Mouse (Mus musculus): ENCODE measurements around the gene Myo1e. TPM values are rescaled to one million over a fixed set of nuclear protein-coding genes. Genes with fewer than 3 reads are reported as not detected.

The Myo1e gene
- polyA plus RNA-seq, 1 experiment from 2014 or later: 17.0 TPM

GRCm38 (mm10) chr9:70387410-70388119 lies 180.4 kb downstream of the Myo1e start:
- no peak overlapping the region for H3K9ac ChIP-seq (ENCODE audit: low read depth, low read length)
- DNase-seq (ENCODE audit: low spot score): no peak

GRCm38 (mm10) chr9:70389548-70389947 lies 182.4 kb downstream of the Myo1e start:
- Histone ChIP-seq H3K27me3 (ENCODE audit: insufficient read depth, low read length) (no peaks in the 10 kb centered on the region), H3K36me3 (ENCODE audit: insufficient read depth, low read length) (peaks cover 14% of the 10 kb centered on the region), H3K27ac (no peak overlapping the region), H3K4me1 (replicated peaks; ENCODE audit: insufficient read depth, low read length) (no peaks in the 10 kb centered on the region), H3K4me3 (replicated peaks; ENCODE audit: low read depth, low read length) (no peak overlapping the region), H3K9me3 (replicated peaks; ENCODE audit: low read length) (no peaks in the 10 kb centered on the region), H3K4me2 (ENCODE audit: low read length) (no peak overlapping the region), H3K9ac (ENCODE audit: low read depth, low read length) (no peak overlapping the region)
- DNase-seq (ENCODE audit: low spot score): no peak
- 81% methylated on average over 3 of the region's 3 CpGs for WGBS
- ATAC-seq (replicated peaks; ENCODE audit: low FRiP score, low read depth): no peak
- no peak for TF ChIP-seq CTCF (IDR thresholded peaks at IDR 0.05; ENCODE audit: low read depth)

More at GRCm38 (mm10) chr9:70387410-70388119, 180.4 kb downstream of the Myo1e start:
- ATAC-seq (replicated peaks; ENCODE audit: low FRiP score, low read depth): no peak
- TF ChIP-seq CTCF (IDR thresholded peaks at IDR 0.05; ENCODE audit: low read depth): no peak
- 89% methylated on average over 4 of the region's 4 CpGs for WGBS
- H3K27me3 ChIP-seq (ENCODE audit: insufficient read depth, low read length): no peaks in the 10 kb centered on the region
- no peak overlapping the region for H3K27ac ChIP-seq
- no peaks in the 10 kb centered on the region for H3K4me1 ChIP-seq (replicated peaks; ENCODE audit: insufficient read depth, low read length)
- peaks cover 25% of the 10 kb centered on the region for H3K36me3 ChIP-seq (ENCODE audit: insufficient read depth, low read length)
- H3K9me3 ChIP-seq (replicated peaks; ENCODE audit: low read length): no peaks in the 10 kb centered on the region
- no peak overlapping the region for H3K4me3 ChIP-seq (replicated peaks; ENCODE audit: low read depth, low read length)
- H3K4me2 ChIP-seq (ENCODE audit: low read length): no peak overlapping the region

- H3K9ac ChIP-seq (ENCODE audit: low read depth, low read length): no peak overlapping the region
- DNase-seq (ENCODE audit: low spot score) (no peak), ATAC-seq (replicated peaks; ENCODE audit: low FRiP score, low read depth) (no peak)
- H3K4me3 ChIP-seq (replicated peaks; ENCODE audit: low read depth, low read length): no peak overlapping the region
- H3K27ac ChIP-seq: no peak overlapping the region
- H3K4me2 ChIP-seq (ENCODE audit: low read length): no peak overlapping the region
- H3K36me3 ChIP-seq (ENCODE audit: insufficient read depth, low read length): peaks cover 14% of the 10 kb centered on the region
- H3K27me3 ChIP-seq (ENCODE audit: insufficient read depth, low read length): no peaks in the 10 kb centered on the region
- no peak for TF ChIP-seq CTCF (IDR thresholded peaks at IDR 0.05; ENCODE audit: low read depth)
- H3K9me3 ChIP-seq (replicated peaks; ENCODE audit: low read length): no peaks in the 10 kb centered on the region
- WGBS: 92% methylated on average over 5 of the region's 5 CpGs
- H3K4me1 ChIP-seq (replicated peaks; ENCODE audit: insufficient read depth, low read length): no peaks in the 10 kb centered on the region
Measured at GRCm38 (mm10) chr9:70391042-70391441, 183.9 kb downstream of the Myo1e start.

GRCm38 (mm10) chr9:70391660-70392562 lies 184.8 kb downstream of the Myo1e start:
- H3K27ac ChIP-seq: no peak overlapping the region
- WGBS: 65% methylated on average over 12 of the region's 12 CpGs
- H3K4me2 ChIP-seq (ENCODE audit: low read length): no peak overlapping the region
- ATAC-seq (replicated peaks; ENCODE audit: low FRiP score, low read depth): no peak
- no peak overlapping the region for H3K9ac ChIP-seq (ENCODE audit: low read depth, low read length)
- no peaks in the 10 kb centered on the region for H3K9me3 ChIP-seq (replicated peaks; ENCODE audit: low read length)
- no peak overlapping the region for H3K4me3 ChIP-seq (replicated peaks; ENCODE audit: low read depth, low read length)
- TF ChIP-seq CTCF (IDR thresholded peaks at IDR 0.05; ENCODE audit: low read depth): no peak
- H3K27me3 ChIP-seq (ENCODE audit: insufficient read depth, low read length): no peaks in the 10 kb centered on the region
- peaks cover 19% of the 10 kb centered on the region for H3K36me3 ChIP-seq (ENCODE audit: insufficient read depth, low read length)
- no peak for DNase-seq (ENCODE audit: low spot score)
- no peaks in the 10 kb centered on the region for H3K4me1 ChIP-seq (replicated peaks; ENCODE audit: insufficient read depth, low read length)

GRCm38 (mm10) chr9:70392563-70392907 lies 185.4 kb downstream of the Myo1e start:
- Histone ChIP-seq H3K9ac (ENCODE audit: low read depth, low read length) (no peak overlapping the region), H3K27me3 (ENCODE audit: insufficient read depth, low read length) (no peaks in the 10 kb centered on the region), H3K36me3 (ENCODE audit: insufficient read depth, low read length) (peaks cover 16% of the 10 kb centered on the region), H3K27ac (no peak overlapping the region), H3K4me1 (replicated peaks; ENCODE audit: insufficient read depth, low read length) (no peaks in the 10 kb centered on the region), H3K4me3 (replicated peaks; ENCODE audit: low read depth, low read length) (no peak overlapping the region), H3K9me3 (replicated peaks; ENCODE audit: low read length) (no peaks in the 10 kb centered on the region), H3K4me2 (ENCODE audit: low read length) (no peak overlapping the region)
- DNase-seq (ENCODE audit: low spot score) (peak; percentile 85), ATAC-seq (replicated peaks; ENCODE audit: low FRiP score, low read depth) (no peak)
- TF ChIP-seq CTCF (IDR thresholded peaks at IDR 0.05; ENCODE audit: low read depth): peak; percentile 75
- WGBS: 7% methylated on average over 6 of the region's 6 CpGs

GRCm38 (mm10) chr9:70395617-70396016 lies 188.5 kb downstream of the Myo1e start:
- Histone ChIP-seq H3K9ac (ENCODE audit: low read depth, low read length) (no peak overlapping the region), H3K4me3 (replicated peaks; ENCODE audit: low read depth, low read length) (no peak overlapping the region), H3K36me3 (ENCODE audit: insufficient read depth, low read length) (peaks cover 19% of the 10 kb centered on the region), H3K27me3 (ENCODE audit: insufficient read depth, low read length) (no peaks in the 10 kb centered on the region), H3K4me1 (replicated peaks; ENCODE audit: insufficient read depth, low read length) (no peaks in the 10 kb centered on the region), H3K4me2 (ENCODE audit: low read length) (no peak overlapping the region), H3K9me3 (replicated peaks; ENCODE audit: low read length) (no peaks in the 10 kb centered on the region), H3K27ac (no peak overlapping the region)
- ATAC-seq (replicated peaks; ENCODE audit: low FRiP score, low read depth): no peak
- TF ChIP-seq CTCF (IDR thresholded peaks at IDR 0.05; ENCODE audit: low read depth): peak; percentile 58
- 81% methylated on average over 12 of the region's 12 CpGs for WGBS
- DNase-seq (ENCODE audit: low spot score): no peak
